Mouse (Mus musculus): ENCODE measurements around the gene Sf3a1. TPM values are rescaled to one million over a fixed set of nuclear protein-coding genes. Genes with fewer than 3 reads are reported as not detected.

Gene Sf3a1
- total and polyA plus RNA-seq, 3 experiments, result 17.9 to 38.7 (median 37.2) TPM

DNA sequence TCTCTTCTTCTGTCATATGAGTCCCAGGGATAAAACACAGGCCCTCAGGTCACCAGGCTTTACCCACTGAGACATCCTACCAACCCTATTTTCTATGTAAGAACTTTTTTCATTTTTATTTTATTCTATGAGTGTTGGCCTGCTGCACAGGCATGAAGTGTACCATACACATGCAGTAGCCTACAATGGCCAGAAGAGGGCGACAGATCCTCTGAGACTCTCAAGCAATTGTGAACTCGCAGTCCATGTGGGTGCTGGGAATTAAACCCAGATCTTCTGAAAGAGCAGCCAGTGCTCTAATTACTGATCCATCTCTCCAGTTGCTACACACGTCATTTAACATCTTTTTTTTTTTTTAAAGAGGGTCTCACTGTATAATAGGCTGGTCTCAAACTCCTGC lies 26.7 kb upstream of the Sf3a1 start:
- intact Hi-C loops (cut with DNase I), result loop anchor here (5.0 kb wide), 1 partner anchor 289 kb away; no protein-coding TSS in a partner anchor
- TF ChIP-seq POLR2A (IDR thresholded peaks at IDR 0.05; ENCODE audit: insufficient read depth, low read depth, low read length), result no peak
- TF ChIP-seq CTCF (IDR thresholded peaks at IDR 0.05), result peak; percentile 77
- Histone ChIP-seq H3K79me2 (replicated peaks; ENCODE audit: control insufficient read depth, insufficient read depth, low read length) (no peaks in the 10 kb centered on the region; the same call in 1 of the 2 replicates), H3K27me3 (ENCODE audit: control insufficient read depth, insufficient read depth, low read length) (no peaks in the 10 kb centered on the region), H3K4me3 (no peak overlapping the region), H3K4me1 (ENCODE audit: control insufficient read depth, insufficient read depth, low read length) (peaks cover 6% of the 10 kb centered on the region), H3K36me3 (ENCODE audit: control insufficient read depth, insufficient read depth, low read length) (no peaks in the 10 kb centered on the region), H3K27ac (no peak overlapping the region), H3K9ac (ENCODE audit: low read depth, low read length) (no peak overlapping the region)
- no peak for DNase-seq
- WGBS, result 62% methylated on average over 3 of the region's 3 CpGs

DNA sequence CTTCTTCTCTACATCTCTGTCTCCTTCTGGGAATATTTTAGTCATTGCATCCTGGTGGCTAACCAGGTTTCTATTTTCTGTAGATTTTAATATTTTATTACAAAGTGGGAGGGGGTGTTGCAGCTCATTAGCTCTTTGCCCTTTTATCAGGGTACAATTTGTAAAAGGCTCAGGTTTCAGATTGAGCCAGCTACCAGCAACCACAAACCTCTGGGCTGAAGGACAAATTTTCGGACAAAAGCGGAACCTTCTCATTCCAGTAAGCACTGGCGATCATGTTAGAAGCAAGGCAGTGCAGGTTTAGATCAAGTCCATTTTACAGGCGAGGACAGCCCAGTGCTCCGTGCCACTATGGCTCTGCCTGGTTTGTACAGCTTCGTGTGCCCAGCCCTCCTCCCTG lies 25.8 kb upstream of the Sf3a1 start:
- Histone ChIP-seq H3K27ac (no peak overlapping the region), H3K9ac (ENCODE audit: low read depth, low read length) (peak overlapping the region; percentile 54)

DNA sequence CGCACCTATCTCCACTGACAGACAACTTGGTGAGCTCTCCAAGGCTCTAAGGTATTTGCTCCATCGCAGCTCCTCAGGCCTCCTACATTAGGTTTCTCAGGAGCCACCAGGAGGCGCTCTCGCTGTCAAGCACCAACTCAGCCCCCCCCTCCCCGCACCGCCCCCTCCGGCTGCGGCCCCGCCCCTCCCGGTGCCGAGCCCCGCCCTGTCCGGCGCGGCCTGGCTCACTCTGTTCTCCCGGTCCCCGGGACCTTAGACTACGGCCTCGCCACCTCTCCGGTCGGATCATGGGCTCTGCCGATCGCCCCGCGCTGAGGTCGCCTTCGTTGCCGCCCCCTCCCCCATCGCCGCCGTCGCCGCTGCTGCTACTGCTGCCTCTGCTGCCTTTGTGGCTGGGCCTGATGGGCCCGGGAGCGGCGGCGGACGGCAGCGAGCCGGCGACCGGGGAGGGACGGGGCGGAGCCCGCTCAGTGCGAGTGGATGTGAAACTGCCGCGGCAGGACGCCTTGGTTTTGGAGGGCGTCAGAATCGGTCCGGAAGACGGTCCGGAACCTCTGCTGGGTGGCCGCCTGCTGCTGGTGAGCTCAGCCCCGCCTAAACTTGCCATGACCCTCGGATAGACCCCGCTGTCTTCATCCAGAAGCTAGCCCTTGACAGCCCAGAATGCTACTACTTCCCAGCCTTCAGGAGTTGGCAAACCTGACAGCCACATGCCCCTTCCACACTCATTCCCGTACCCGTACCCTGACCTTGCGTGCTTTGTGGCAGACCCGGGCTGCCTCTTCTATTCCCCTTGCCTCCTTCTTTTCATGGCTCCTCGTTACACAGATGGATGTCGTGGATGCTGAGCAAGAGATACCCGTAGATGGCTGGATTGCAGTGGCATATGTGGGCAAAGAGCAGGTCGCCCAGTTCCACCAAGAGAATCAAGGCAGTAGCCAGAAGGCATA lies 24.9 kb upstream of the Sf3a1 start, which contains the start of gene Rnf215:
TSS of gene Rnf215 (plus strand) at position 217 of the 950 bp plus-strand sequence.
- peak within 1 kb of the TSS; percentile 79 for H3K4me3 ChIP-seq
- H3K36me3 ChIP-seq (ENCODE audit: control insufficient read depth, insufficient read depth, low read length), result no peaks in the 10 kb centered on the region
- no peaks in the 10 kb centered on the region; the same call in 1 of the 2 replicates for H3K79me2 ChIP-seq (replicated peaks; ENCODE audit: control insufficient read depth, insufficient read depth, low read length)
- WGBS, result 2% methylated on average over 66 of the region's 66 CpGs
- H3K9ac ChIP-seq (ENCODE audit: low read depth, low read length), result peak within 1 kb of the TSS; percentile 100
- peak within 1 kb of the TSS; percentile 99 for H3K27ac ChIP-seq
- no peaks in the 10 kb centered on the region for H3K27me3 ChIP-seq (ENCODE audit: control insufficient read depth, insufficient read depth, low read length)
- DNase-seq, result peak; percentile 93
- TF ChIP-seq CTCF (IDR thresholded peaks at IDR 0.05) (peak; percentile 96), POLR2A (IDR thresholded peaks at IDR 0.05; ENCODE audit: insufficient read depth, low read depth, low read length) (peak; percentile 82), EP300 (IDR thresholded peaks at IDR 0.05; ENCODE audit: insufficient read depth, low read depth, low read length) (0 out of 2 replicates have a peak, but pooled peaks have one; percentile 24)
- intact Hi-C loops (cut with DNase I), result loop anchor here (1.0 to 5.0 kb wide), 3 partner anchors 26 to 287 kb away; partner anchors contain the start of genes Ccdc157 and Sf3a1
- peaks cover 6% of the 10 kb centered on the region for H3K4me1 ChIP-seq (ENCODE audit: control insufficient read depth, insufficient read depth, low read length)

More for the DNA sequence above, 25.8 kb upstream of the Sf3a1 start:
- H3K4me1 ChIP-seq (ENCODE audit: control insufficient read depth, insufficient read depth, low read length), result peaks cover 6% of the 10 kb centered on the region
- no peaks in the 10 kb centered on the region; the same call in 1 of the 2 replicates for H3K79me2 ChIP-seq (replicated peaks; ENCODE audit: control insufficient read depth, insufficient read depth, low read length)
- no peak for DNase-seq
- H3K36me3 ChIP-seq (ENCODE audit: control insufficient read depth, insufficient read depth, low read length), result no peaks in the 10 kb centered on the region
- WGBS, result 59% methylated on average over 6 of the region's 6 CpGs
- intact Hi-C loops (cut with DNase I), result loop anchor here (2.0 to 5.0 kb wide), 2 partner anchors 26 to 288 kb away; partner anchors contain the start of genes Ccdc157 and Sf3a1
- H3K27me3 ChIP-seq (ENCODE audit: control insufficient read depth, insufficient read depth, low read length), result no peaks in the 10 kb centered on the region
- no peak for TF ChIP-seq POLR2A (IDR thresholded peaks at IDR 0.05; ENCODE audit: insufficient read depth, low read depth, low read length)
- no peak for TF ChIP-seq CTCF (IDR thresholded peaks at IDR 0.05)
- TF ChIP-seq EP300 (IDR thresholded peaks at IDR 0.05; ENCODE audit: insufficient read depth, low read depth, low read length), result no peak
- H3K4me3 ChIP-seq, result no peak overlapping the region

DNA sequence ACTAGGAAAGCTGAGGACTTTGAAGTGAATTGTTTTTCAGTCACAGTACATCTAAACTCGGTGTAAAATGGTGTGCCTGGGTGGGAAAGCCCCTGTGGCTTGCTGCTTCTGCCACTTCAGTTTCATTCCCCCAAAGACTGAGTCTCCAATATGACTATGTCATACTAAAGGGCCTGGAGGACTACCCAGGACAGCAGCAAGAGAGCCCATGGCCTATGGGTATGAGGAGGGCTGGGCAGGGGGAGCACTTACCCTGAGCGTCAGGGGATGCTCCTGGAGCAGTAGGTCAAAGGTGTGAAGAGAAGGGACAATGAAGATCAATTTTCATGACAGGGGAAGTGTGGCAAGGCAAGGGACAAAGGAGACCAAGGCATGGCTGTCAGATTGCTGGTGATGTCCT lies 21.2 kb upstream of the Sf3a1 start:
- Histone ChIP-seq H3K36me3 (ENCODE audit: control insufficient read depth, insufficient read depth, low read length) (no peaks in the 10 kb centered on the region; the same call in 1 of the 2 replicates), H3K79me2 (replicated peaks; ENCODE audit: control insufficient read depth, insufficient read depth, low read length) (no peaks in the 10 kb centered on the region; the same call in 1 of the 2 replicates), H3K9ac (ENCODE audit: low read depth, low read length) (no peak overlapping the region), H3K4me3 (no peak overlapping the region), H3K27me3 (ENCODE audit: control insufficient read depth, insufficient read depth, low read length) (no peaks in the 10 kb centered on the region), H3K27ac (no peak overlapping the region), H3K4me1 (ENCODE audit: control insufficient read depth, insufficient read depth, low read length) (peaks cover 6% of the 10 kb centered on the region)
- WGBS, result 92% methylated on average over 2 of the region's 2 CpGs
- no peak for TF ChIP-seq POLR2A (IDR thresholded peaks at IDR 0.05; ENCODE audit: insufficient read depth, low read depth, low read length)
- no peak for TF ChIP-seq EP300 (IDR thresholded peaks at IDR 0.05; ENCODE audit: insufficient read depth, low read depth, low read length)
- no peak for TF ChIP-seq CTCF (IDR thresholded peaks at IDR 0.05)
- no peak for DNase-seq
- intact Hi-C loops (cut with DNase I), result no loop called here

DNA sequence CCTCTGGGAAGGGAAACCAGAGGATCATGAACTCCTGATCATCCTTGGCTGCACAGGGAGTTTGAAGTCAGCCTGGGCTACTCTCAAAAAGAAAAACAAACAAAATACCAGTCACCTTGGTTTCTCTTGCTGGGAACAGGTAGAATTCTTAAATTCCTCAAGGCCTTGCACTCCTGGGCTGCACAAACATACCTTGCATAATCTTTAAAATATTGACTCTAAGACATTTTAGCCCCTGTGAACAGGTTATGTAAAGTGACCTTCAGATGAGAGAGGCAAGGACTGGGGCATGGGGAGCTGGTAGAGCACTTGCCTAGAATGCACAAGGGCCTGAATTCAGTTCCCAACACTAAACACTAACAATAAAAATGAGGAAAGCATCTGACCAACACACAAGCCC lies 18.6 kb upstream of the Sf3a1 start:
- no peak overlapping the region for H3K9ac ChIP-seq (ENCODE audit: low read depth, low read length)
- no peaks in the 10 kb centered on the region for H3K79me2 ChIP-seq (replicated peaks; ENCODE audit: control insufficient read depth, insufficient read depth, low read length)
- no peaks in the 10 kb centered on the region; the same call in 1 of the 2 replicates for H3K36me3 ChIP-seq (ENCODE audit: control insufficient read depth, insufficient read depth, low read length)
- intact Hi-C loops (cut with DNase I), result no loop called here
- H3K27ac ChIP-seq, result no peak overlapping the region
- H3K4me3 ChIP-seq, result no peak overlapping the region
- H3K4me1 ChIP-seq (ENCODE audit: control insufficient read depth, insufficient read depth, low read length), result no peaks in the 10 kb centered on the region
- no peaks in the 10 kb centered on the region for H3K27me3 ChIP-seq (ENCODE audit: control insufficient read depth, insufficient read depth, low read length)
- TF ChIP-seq EP300 (IDR thresholded peaks at IDR 0.05; ENCODE audit: insufficient read depth, low read depth, low read length) (no peak), CTCF (IDR thresholded peaks at IDR 0.05) (no peak)
- no peak for DNase-seq

- TF ChIP-seq POLR2A (IDR thresholded peaks at IDR 0.05; ENCODE audit: insufficient read depth, low read depth, low read length) (no peak), EP300 (IDR thresholded peaks at IDR 0.05; ENCODE audit: insufficient read depth, low read depth, low read length) (no peak), CTCF (IDR thresholded peaks at IDR 0.05) (no peak)
- intact Hi-C loops (cut with DNase I), result no loop called here
These were observed 17.8 kb upstream of the Sf3a1 start for GRCm38 (mm10) chr11:4142352-4142751.

More at GRCm38 (mm10) chr11:4142352-4142751, 17.8 kb upstream of the Sf3a1 start:
- Histone ChIP-seq H3K27me3 (ENCODE audit: control insufficient read depth, insufficient read depth, low read length) (no peaks in the 10 kb centered on the region), H3K79me2 (replicated peaks; ENCODE audit: control insufficient read depth, insufficient read depth, low read length) (no peaks in the 10 kb centered on the region), H3K4me3 (no peak overlapping the region), H3K36me3 (ENCODE audit: control insufficient read depth, insufficient read depth, low read length) (no peaks in the 10 kb centered on the region; the same call in 1 of the 2 replicates), H3K9ac (ENCODE audit: low read depth, low read length) (no peak overlapping the region), H3K4me1 (ENCODE audit: control insufficient read depth, insufficient read depth, low read length) (no peaks in the 10 kb centered on the region), H3K27ac (no peak overlapping the region)
- no peak for DNase-seq
- 77% methylated on average over 4 of the region's 4 CpGs for WGBS
